Mouse (Mus musculus) CH12.LX (cell line): ENCODE measurements around the gene Ptms. TPM values are rescaled to one million over a fixed set of nuclear protein-coding genes. Genes with fewer than 3 reads are reported as not detected.

Source experiments
- DNase-seq: peaks from one replicate; pipeline ENCODE4 v3.0.0-alpha.2; 2013; ENCODE audit errors: extremely low read depth
- H3K27ac ChIP-seq: 2 replicates; pipeline ENCODE4 v1.5.1; 2012; ENCODE audit warnings: low read depth, mild to moderate bottlenecking, control low read depth, moderate library complexity; ENCODE audit not compliant: insufficient read depth
- H3K27me3 ChIP-seq: replicated peaks from 2 replicates; pipeline ENCODE3; 2012; ENCODE audit warnings: inconsistent platforms
- H3K36me3 ChIP-seq, 2 experiments: replicated peaks in 1 of 2; 2 replicates each; pipeline versions ENCODE3 to v1.6.1; 2012; ENCODE audit warnings: inconsistent platforms in 1 of 2, low read length in 1 of 2, mild to moderate bottlenecking in 1 of 2, mixed read lengths in 1 of 2, moderate library complexity in 1 of 2; ENCODE audit not compliant: control insufficient read depth in 1 of 2, insufficient read depth in 1 of 2
- H3K4me1 ChIP-seq, 2 experiments: 2 replicates each; pipeline ENCODE4 v1.6.1; 2012; ENCODE audit warnings: inconsistent platforms in 1 of 2, moderate library complexity in 1 of 2; ENCODE audit not compliant: insufficient read depth in 2 of 2, control insufficient read depth in 1 of 2
- H3K4me2 ChIP-seq: 2 replicates; pipeline ENCODE4 v1.6.1; 2012; ENCODE audit warnings: low read depth, mild to moderate bottlenecking, control low read depth; ENCODE audit not compliant: poor library complexity, insufficient read depth, severe bottlenecking
- H3K4me3 ChIP-seq, 3 experiments: fragments of 150-350 bp in 1 of 3; sonication (generic) in 1 of 3; replicated peaks in 1 of 3; 2 replicates each; pipeline versions ENCODE3 to v1.5.1; 2011 to 2012; ENCODE audit warnings: low read depth in 2 of 3, low read length in 2 of 3, mild to moderate bottlenecking in 2 of 3, moderate library complexity in 2 of 3, control low read depth in 1 of 3, improper control_type of control experiment in 1 of 3, inconsistent platforms in 1 of 3, mixed read lengths in 1 of 3; ENCODE audit not compliant: poor library complexity in 1 of 3
- H3K79me2 ChIP-seq: replicated peaks from 2 replicates; pipeline ENCODE4 v1.6.1; 2012; ENCODE audit warnings: mild to moderate bottlenecking, moderate library complexity; ENCODE audit not compliant: control insufficient read depth, poor library complexity, insufficient read depth, severe bottlenecking; ENCODE audit errors: extremely low read depth
- H3K9ac ChIP-seq: 2 replicates; pipeline ENCODE4 v1.6.1; 2012; ENCODE audit warnings: low read depth, mild to moderate bottlenecking, control low read depth, moderate library complexity; ENCODE audit not compliant: insufficient read depth
- H3K9me3 ChIP-seq: replicated peaks from 2 replicates; pipeline ENCODE3; 2012; ENCODE audit warnings: low read length, inconsistent platforms, mixed read lengths
- BHLHE40 ChIP-seq: IDR thresholded peaks from 2 replicates; pipeline ENCODE4 v1.6.1; 2011; ENCODE audit warnings: mild to moderate bottlenecking, low read depth, low read length, improper control_type of control experiment
- CTCF ChIP-seq, 2 experiments: IDR thresholded peaks in 1 of 2; conservative IDR thresholded peaks in 1 of 2; 2 replicates each; pipeline ENCODE4 v1.5.1; 2011 to 2012; ENCODE audit warnings: low read depth in 2 of 2, low read length in 2 of 2, improper control_type of control experiment in 1 of 2, inconsistent platforms in 1 of 2, mild to moderate bottlenecking in 1 of 2, moderate library complexity in 1 of 2
- E2F4 ChIP-seq: IDR thresholded peaks from 2 replicates; pipeline ENCODE4 v1.6.1; 2011; ENCODE audit warnings: low read depth, low read length, improper control_type of control experiment; ENCODE audit not compliant: insufficient replicate concordance
- EP300 ChIP-seq: IDR thresholded peaks from 2 replicates; pipeline ENCODE4 v1.6.1; 2011; ENCODE audit warnings: low read length, improper control_type of control experiment
- ETS1 ChIP-seq: conservative IDR thresholded peaks from 2 replicates; pipeline ENCODE4 v1.6.1; 2012; ENCODE audit warnings: low read depth, mild to moderate bottlenecking, inconsistent platforms, low read length, improper control_type of control experiment, moderate library complexity
- HCFC1 ChIP-seq: IDR thresholded peaks from 2 replicates; pipeline ENCODE4 v1.6.1; 2012; ENCODE audit warnings: low read depth, mild to moderate bottlenecking, inconsistent platforms, low read length, improper control_type of control experiment
- IRF4 ChIP-seq: IDR thresholded peaks from 2 replicates; pipeline ENCODE4 v1.6.1; 2014; ENCODE audit warnings: low read depth, mild to moderate bottlenecking, inconsistent platforms, low read length, improper control_type of control experiment
- JUND ChIP-seq: conservative IDR thresholded peaks from 2 replicates; pipeline ENCODE4 v1.6.1; 2011; ENCODE audit warnings: low read depth, low read length, improper control_type of control experiment
- KAT2A ChIP-seq: IDR thresholded peaks from 2 replicates; pipeline ENCODE4 v1.6.1; 2012; ENCODE audit warnings: low read length, improper control_type of control experiment, inconsistent platforms; ENCODE audit not compliant: insufficient replicate concordance
- MXI1 ChIP-seq: IDR thresholded peaks from 2 replicates; pipeline ENCODE4 v1.6.1; 2011; ENCODE audit warnings: mild to moderate bottlenecking, low read depth, low read length, improper control_type of control experiment
- NRF1 ChIP-seq: IDR thresholded peaks from 2 replicates; pipeline ENCODE4 v1.6.1; 2014; ENCODE audit warnings: low read depth, mild to moderate bottlenecking, inconsistent platforms, low read length, improper control_type of control experiment, moderate library complexity
- PAX5 ChIP-seq: IDR thresholded peaks from 2 replicates; pipeline ENCODE4 v1.6.1; 2012; ENCODE audit warnings: low read length, inconsistent platforms, mixed read lengths
- TCF12 ChIP-seq: IDR thresholded peaks from 2 replicates; pipeline ENCODE4 v1.6.1; 2014; ENCODE audit warnings: low read depth, mild to moderate bottlenecking, inconsistent platforms, low read length, improper control_type of control experiment
- UBTF ChIP-seq: IDR thresholded peaks from 2 replicates; pipeline ENCODE4 v1.6.1; 2012; ENCODE audit warnings: low read depth, mild to moderate bottlenecking, inconsistent platforms, low read length, improper control_type of control experiment, moderate library complexity
- ZC3H11A ChIP-seq: IDR thresholded peaks from 2 replicates; pipeline ENCODE4 v1.6.1; 2012; ENCODE audit warnings: low read depth, mild to moderate bottlenecking, inconsistent platforms, low read length, improper control_type of control experiment
- ZMIZ1 ChIP-seq: IDR thresholded peaks from 2 replicates; pipeline ENCODE4 v1.6.1; 2012; ENCODE audit warnings: low read depth, mild to moderate bottlenecking, inconsistent platforms, low read length, improper control_type of control experiment
- ZNF384 ChIP-seq: IDR thresholded peaks from 2 replicates; pipeline ENCODE4 v1.6.1; 2012; ENCODE audit warnings: low read depth, low read length, improper control_type of control experiment, inconsistent platforms
- dilution Hi-C: fragments of 300-500 bp; cut with MboI; formaldehyde crosslinking; loops from 2 replicates; pipeline ENCODE4 v1.14.3; 2020; ENCODE audit warnings: low sequenced_read_pairs; ENCODE audit not compliant: extremely low pct_unique_long_range_greater_than_20kb, extremely low pct_ligation_motif_present
- in situ Hi-C: fragments of 300-500 bp; cut with MboI; formaldehyde crosslinking; loops from 3 replicates; pipeline ENCODE4 v1.14.3; 2019; ENCODE audit warnings: low sequenced_read_pairs, low pct_ligation_motif_present, low pct_unique_long_range_greater_than_20kb, mixed read lengths
- polyA plus RNA-seq: library from polyadenylated mRNA; unstranded; fragments of >175 nt; gene quantifications from 2 replicates; pipeline ENCODE4 v1.2.1, GENCODE M21; 2012; ENCODE audit warnings: low read depth; ENCODE audit not compliant: insufficient read length
- total RNA-seq, 2 experiments: library from RNA; depleted of rRNA; stranded (reverse); fragments of 300-350 nt in 1 of 2; fragments of >200 nt in 1 of 2; gene quantifications; 2 replicates each; pipeline ENCODE4 v1.2.3; 2012 to 2014

The Ptms gene
- total and polyA plus RNA-seq, 3 experiments: 7.0 to 99.6 (median 12.8) TPM

DNA sequence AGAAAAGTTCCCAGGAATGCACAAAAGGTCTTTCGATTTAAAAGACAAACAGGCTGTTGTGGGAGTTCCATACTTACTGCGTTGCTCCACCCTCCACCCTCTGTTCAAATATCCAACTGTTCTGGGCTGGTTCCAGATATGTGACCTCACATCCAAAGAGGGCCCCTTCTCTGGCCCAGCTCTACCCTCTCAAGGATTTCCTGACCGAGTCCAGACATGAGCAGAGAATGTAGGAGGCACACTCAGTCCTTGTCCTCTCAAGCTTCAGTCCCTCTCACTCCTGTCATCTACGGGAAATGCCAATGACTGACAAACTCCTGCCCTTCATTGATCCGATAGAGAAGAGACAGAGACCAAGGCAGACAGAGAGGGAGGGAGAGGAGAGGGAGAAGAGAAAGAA lies 6.0 kb upstream of the Ptms start:
- in situ Hi-C loops: no loop called here
- H3K79me2 ChIP-seq: no peaks in the 10 kb centered on the region
- peaks cover 0 to 19% of the 10 kb centered on the region in 2 experiments; a peak in 3 of 4 replicates for H3K4me1 ChIP-seq
- H3K9me3 ChIP-seq: no peaks in the 10 kb centered on the region
- dilution Hi-C loops: no loop called here
- no peak overlapping the region for H3K9ac ChIP-seq
- TF ChIP-seq JUND: no peak
- no peak for TF ChIP-seq NRF1
- TF ChIP-seq ETS1: no peak
- TF ChIP-seq HCFC1: no peak
- no peak for TF ChIP-seq IRF4
- no peak for TF ChIP-seq KAT2A
- TF ChIP-seq EP300: no peak
- H3K4me2 ChIP-seq: no peak overlapping the region
- H3K4me3 ChIP-seq: no peak overlapping the region
- DNase-seq: no peak
- no peaks in the 10 kb centered on the region for H3K27me3 ChIP-seq
- no peaks in the 10 kb centered on the region for H3K36me3 ChIP-seq
- H3K27ac ChIP-seq: no peak overlapping the region

GRCm38 (mm10) chr6:124925173-124925793 lies 5.4 kb upstream of the Ptms start:
- no peak for TF ChIP-seq ZMIZ1
- TF ChIP-seq UBTF: no peak
- TF ChIP-seq ZC3H11A: no peak
- TF ChIP-seq E2F4: no peak
- TF ChIP-seq BHLHE40: no peak
- TF ChIP-seq PAX5: no peak
- no peak overlapping the region for H3K4me3 ChIP-seq
- no peaks in the 10 kb centered on the region for H3K9me3 ChIP-seq
- DNase-seq: no peak
- H3K79me2 ChIP-seq: no peaks in the 10 kb centered on the region
- in situ Hi-C loops (no loop called here), dilution Hi-C loops (no loop called here)
- no peaks in the 10 kb centered on the region for H3K36me3 ChIP-seq
- no peak overlapping the region for H3K9ac ChIP-seq
- no peaks in the 10 kb centered on the region for H3K27me3 ChIP-seq
- peaks cover 0 to 23% of the 10 kb centered on the region in 2 experiments; a peak in 3 of 4 replicates for H3K4me1 ChIP-seq
- no peak overlapping the region for H3K27ac ChIP-seq
- no peak overlapping the region for H3K4me2 ChIP-seq

- Histone ChIP-seq H3K79me2 (no peaks in the 10 kb centered on the region), H3K9ac (no peak overlapping the region), H3K4me1 (peaks cover 3 to 42% of the 10 kb centered on the region in 2 experiments; a peak in 3 of 4 replicates), H3K27ac (no peak overlapping the region), H3K4me2 (no peak overlapping the region), H3K27me3 (peaks cover 10% of the 10 kb centered on the region), H3K4me3 (no peak overlapping the region), H3K36me3 (no peaks in the 10 kb centered on the region), H3K9me3 (no peaks in the 10 kb centered on the region)
- dilution Hi-C loops: no loop called here
- DNase-seq: peak; percentile 52
- TF ChIP-seq BHLHE40 (peak; percentile 57; the same call in 1 of the 2 replicates), CTCF (conservative IDR thresholded peaks at IDR 0.05 in 1 of 2, IDR thresholded peaks at IDR 0.05 in 1 of 2; ENCODE audit: low read depth in 2 of 2, low read length in 2 of 2) (no peak), ZNF384 (peak; percentile 94), MXI1 (no peak), TCF12 (no peak)
- in situ Hi-C loops: no loop called here
These were observed 1.6 kb upstream of the Ptms start for GRCm38 (mm10) chr6:124921539-124921938.
